8 mouse cellular contexts compared by ENCODE assay signal in the genomic region with DNA sequence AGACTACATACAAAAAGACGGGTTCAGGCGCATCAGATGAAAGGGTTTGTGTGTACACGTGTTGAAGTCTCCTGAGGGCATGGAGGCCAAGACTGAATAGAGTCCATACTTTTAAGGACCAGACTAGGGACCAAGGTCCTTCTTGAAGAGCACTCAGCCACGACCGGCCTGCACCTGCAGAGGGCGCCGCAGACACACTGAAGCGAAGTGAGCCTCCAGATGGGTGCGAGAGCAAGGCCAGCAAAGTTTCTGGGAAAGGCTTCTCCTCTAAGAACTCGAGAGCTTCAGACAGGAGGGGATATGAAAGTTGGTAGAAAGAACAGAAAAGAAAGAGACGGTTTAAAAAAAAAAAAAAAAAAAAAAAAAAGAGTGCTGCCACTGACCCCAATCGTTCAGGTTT. TPM values are rescaled to one million over a fixed set of nuclear protein-coding genes. Genes with fewer than 3 reads are reported as not detected.
DNase-seq lines count a peak whose midpoint lies in the region; ATAC-seq and TF ChIP-seq lines count a peak whose summit lies in the region.

No protein-coding gene starts in this region.

- H3K4me1 ChIP-seq in forebrain, embryonic 10.5 days: peaks cover 46% of the 10 kb centered on the region
- peaks cover 9% of the 10 kb centered on the region; the same call in 1 of the 2 replicates for H3K4me1 ChIP-seq in liver, embryonic 12.5 days

- no peak overlapping the region for H3K4me3 ChIP-seq in layer of hippocampus, adult 2 months
- peak overlapping the region; percentile 67 for H3K4me3 ChIP-seq in forebrain, embryonic 10.5 days
- H3K4me3 ChIP-seq in liver, embryonic 12.5 days: peak overlapping the region; percentile 44; the same call in 1 of the 2 replicates

- H3K9me3 ChIP-seq in forebrain, embryonic 10.5 days: no peaks in the 10 kb centered on the region
- H3K9me3 ChIP-seq in liver, embryonic 12.5 days (replicated peaks): 0 out of 2 replicates have a peak, but pooled peaks cover 14% of the 10 kb centered on the region

- DNase-seq in layer of hippocampus, adult 2 months (ENCODE audit: low spot score in 2 of 2): peak in 1 of 2 experiments; percentile 65
- no peak for DNase-seq in layer of hippocampus, adult 8-10 months (ENCODE audit: low spot score in 2 of 2)
- peak; percentile 24 for DNase-seq in adipocyte (ENCODE audit: low spot score)
- peak; percentile 71 for DNase-seq in forebrain, embryonic 10.5 days (ENCODE audit: extremely low spot score, low spot score)
- peak; percentile 50 for DNase-seq in induced T-regulatory cell, adult 2 months (ENCODE audit: low read depth)
- DNase-seq in neural tube, embryonic 10.5 days (ENCODE audit: extremely low spot score, low spot score): peak; percentile 63
- no peak for DNase-seq in ovary, postnatal 14 days (ENCODE audit: low spot score)

- no peak overlapping the region for H3K9ac ChIP-seq in liver, embryonic 12.5 days

- TF ChIP-seq CTCF in layer of hippocampus, adult 2 months (conservative IDR thresholded peaks at IDR 0.05): peak; percentile 81

- peak overlapping the region; percentile 67; the same call in 1 of the 2 replicates for H3K4me2 ChIP-seq in liver, embryonic 12.5 days

- no peak overlapping the region for H3K27ac ChIP-seq in layer of hippocampus, adult 2 months
- H3K27ac ChIP-seq in forebrain, embryonic 10.5 days: no peak overlapping the region
- H3K27ac ChIP-seq in liver, embryonic 12.5 days: no peak overlapping the region

- WGBS in forebrain, embryonic 10.5 days: 1% methylated on average over 12 of the region's 12 CpGs
- WGBS in liver, embryonic 12.5 days (ENCODE audit: insufficient replicate concordance): 3% methylated on average over 12 of the region's 12 CpGs

- ATAC-seq in liver, embryonic 12.5 days: no peak

- H3K27me3 ChIP-seq in forebrain, embryonic 10.5 days (ENCODE audit: poor library complexity, severe bottlenecking): peaks cover 69% of the 10 kb centered on the region
- H3K27me3 ChIP-seq in liver, embryonic 12.5 days (replicated peaks): peaks cover 70% of the 10 kb centered on the region

- H3K36me3 ChIP-seq in forebrain, embryonic 10.5 days (replicated peaks): no peaks in the 10 kb centered on the region
- no peaks in the 10 kb centered on the region for H3K36me3 ChIP-seq in liver, embryonic 12.5 days

RNA-seq across cellular contexts. Expression of a gene that starts 0.6 kb away (rescaled TPM):
- 10 to 100 TPM; 12.7 to 12.9 TPM for total RNA-seq in layer of hippocampus, adult 2 months (2021)
- 10 to 100 TPM; 13.2 to 14.3 (median 13.7) TPM for total RNA-seq in layer of hippocampus, adult 8-10 months (2022)
- polyA plus RNA-seq in forebrain, embryonic 10.5 days (2016; fragmentation: Nextera tagmentation; extraction: Ambion mirVana): 2.9 and 3.3 TPM in 2 replicates
- polyA plus RNA-seq in liver, embryonic 12.5 days (2016; fragmentation: Nextera tagmentation; extraction: Ambion mirVana): 0.08 and 0.12 TPM in 2 replicates

RNA-seq across cellular contexts. Expression of a gene that starts 1.5 kb away (rescaled TPM):
- total RNA-seq in layer of hippocampus, adult 2 months (2021): 1 to 10 TPM; 2.0 to 2.6 TPM
- 1 to 10 TPM; 2.0 to 3.2 (median 3.0) TPM for total RNA-seq in layer of hippocampus, adult 8-10 months (2022)
- polyA plus RNA-seq in forebrain, embryonic 10.5 days (2016; fragmentation: Nextera tagmentation; extraction: Ambion mirVana): 1.1 and 1.3 TPM in 2 replicates
- not detected in 2 replicates for polyA plus RNA-seq in liver, embryonic 12.5 days (2016; fragmentation: Nextera tagmentation; extraction: Ambion mirVana)

RNA-seq across cellular contexts. Expression of a gene that starts 30.9 kb away (rescaled TPM):
- 1 to 10 TPM; 5.8 to 7.2 TPM for total RNA-seq in layer of hippocampus, adult 2 months (2021)
- total RNA-seq in layer of hippocampus, adult 8-10 months (2022): 1 to 10 TPM; 4.9 to 9.1 (median 6.2) TPM
- 379 and 391 TPM in 2 replicates for polyA plus RNA-seq in forebrain, embryonic 10.5 days (2016; fragmentation: Nextera tagmentation; extraction: Ambion mirVana)
- 278 and 289 TPM in 2 replicates for polyA plus RNA-seq in liver, embryonic 12.5 days (2016; fragmentation: Nextera tagmentation; extraction: Ambion mirVana)

RNA-seq across cellular contexts. Expression of a gene that starts 50.6 kb away (rescaled TPM):
- 10 to 100 TPM; 77.8 to 80.9 TPM for total RNA-seq in layer of hippocampus, adult 2 months (2021)
- total RNA-seq in layer of hippocampus, adult 8-10 months (2022): 10 to 100 TPM; 73.3 to 81.8 (median 74.5) TPM
- 104 and 109 TPM in 2 replicates for polyA plus RNA-seq in forebrain, embryonic 10.5 days (2016; fragmentation: Nextera tagmentation; extraction: Ambion mirVana)
- 92.2 and 103 TPM in 2 replicates for polyA plus RNA-seq in liver, embryonic 12.5 days (2016; fragmentation: Nextera tagmentation; extraction: Ambion mirVana)

RNA-seq across cellular contexts. Expression of a gene that starts 50.7 kb away (rescaled TPM):
- total RNA-seq in layer of hippocampus, adult 2 months (2021): 10 to 100 TPM; 88.4 to 93.2 TPM
- total RNA-seq in layer of hippocampus, adult 8-10 months (2022): 100 to 1,000 TPM in 2 of 4 experiments, 10 to 100 TPM in 2; 85.7 to 106 (median 100) TPM
- polyA plus RNA-seq in forebrain, embryonic 10.5 days (2016; fragmentation: Nextera tagmentation; extraction: Ambion mirVana): 111 and 112 TPM in 2 replicates
- polyA plus RNA-seq in liver, embryonic 12.5 days (2016; fragmentation: Nextera tagmentation; extraction: Ambion mirVana): 113 and 116 TPM in 2 replicates

Comparison
In these comparisons a context has a peak if more than half of its experiments do, and no peak if none do; other contexts are left out.
1. DNase-seq: peak in adipocyte (single experiment), forebrain, embryonic 10.5 days (single experiment), induced T-regulatory cell, adult 2 months (single experiment) and neural tube, embryonic 10.5 days (single experiment); none in layer of hippocampus, adult 8-10 months (0 of 2) and ovary, postnatal 14 days (single experiment).